Mouse (Mus musculus): ENCODE results near the gene Cfi.

- TF ChIP-seq GATA1 (IDR thresholded peaks at IDR 0.05; ENCODE audit: low read length) (no peak), TAL1 (IDR thresholded peaks at IDR 0.05; ENCODE audit: low read length) (no peak)
Observed at GRCm38 (mm10) chr3:129820847-129821246, 14.8 kb upstream of the Cfi start.
